Comparison of ENCODE assay signal across 8 mouse cellular contexts in the genomic region with DNA sequence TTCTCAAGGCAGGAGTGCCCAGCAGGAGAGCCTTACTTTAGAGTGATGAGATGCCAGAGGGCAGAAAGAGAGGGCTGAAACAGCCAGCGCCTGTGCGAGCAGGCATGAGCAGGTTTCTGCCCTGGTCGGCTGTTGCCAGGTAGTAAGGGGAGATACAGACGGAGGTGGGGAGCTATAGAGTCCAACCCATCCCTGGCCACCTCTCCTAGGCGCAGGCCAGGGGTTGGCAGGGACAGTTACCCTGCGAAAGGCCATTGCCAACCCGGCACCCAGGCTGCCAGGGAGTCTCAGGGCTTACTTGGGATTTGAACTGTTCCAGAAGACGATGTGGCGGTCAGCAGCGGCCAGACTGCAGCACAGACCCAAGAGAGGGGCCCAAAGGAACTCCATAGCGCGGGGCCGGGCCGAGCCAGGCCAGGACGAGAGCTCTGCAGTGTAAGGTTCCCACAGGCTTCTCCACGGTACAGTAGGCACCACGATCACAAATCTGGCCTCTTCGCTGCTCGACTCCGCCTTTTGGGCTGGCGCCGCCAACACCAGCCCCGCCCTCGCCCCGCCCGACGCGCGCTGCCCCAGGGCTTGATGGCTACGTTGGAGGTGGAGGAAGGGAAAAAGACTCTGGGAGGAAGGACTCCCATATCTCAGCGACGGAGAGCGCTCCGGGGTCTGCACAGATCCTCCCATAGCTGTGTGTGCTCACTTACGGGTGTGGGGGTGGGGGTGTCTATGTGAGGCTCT. TPM values are rescaled to one million over a fixed set of nuclear protein-coding genes. Genes with fewer than 3 reads are reported as not detected.
DNase-seq lines count a peak whose midpoint lies in the region; ATAC-seq and TF ChIP-seq lines count a peak whose summit lies in the region.

No protein-coding gene starts in this region.

- 3% methylated on average over 35 of the region's 35 CpGs for WGBS in embryonic facial prominence, embryonic 12.5 days
- 2% methylated on average over 35 of the region's 35 CpGs for WGBS in heart, embryonic 10.5 days
- WGBS in kidney, embryonic 15.5 days, result 1% methylated on average over 35 of the region's 35 CpGs
- 3% methylated on average over 35 of the region's 35 CpGs for WGBS in liver, embryonic 13.5 days (ENCODE audit: insufficient replicate concordance)
- 2% methylated on average over 35 of the region's 35 CpGs for WGBS in stomach, embryonic 16.5 days

- peak overlapping the region; percentile 93 for H3K4me2 ChIP-seq in embryonic facial prominence, embryonic 12.5 days (replicated peaks)
- H3K4me2 ChIP-seq in kidney, embryonic 15.5 days, result peak overlapping the region; percentile 96
- peak overlapping the region; percentile 61 for H3K4me2 ChIP-seq in liver, embryonic 13.5 days
- H3K4me2 ChIP-seq in myocyte (ENCODE audit: low read depth), result peak overlapping the region; percentile 93
- H3K4me2 ChIP-seq in stomach, embryonic 16.5 days (ENCODE audit: low read depth, low read length), result peak overlapping the region; percentile 98

- no peaks in the 10 kb centered on the region for H3K9me3 ChIP-seq in embryonic facial prominence, embryonic 12.5 days
- no peaks in the 10 kb centered on the region for H3K9me3 ChIP-seq in heart, embryonic 10.5 days
- no peaks in the 10 kb centered on the region for H3K9me3 ChIP-seq in kidney, embryonic 15.5 days (replicated peaks)
- no peaks in the 10 kb centered on the region for H3K9me3 ChIP-seq in liver, embryonic 13.5 days (replicated peaks)
- H3K9me3 ChIP-seq in stomach, embryonic 16.5 days (replicated peaks; ENCODE audit: control insufficient read depth, low read length), result no peaks in the 10 kb centered on the region

- peak overlapping the region; percentile 51 for H3K4me3 ChIP-seq in embryonic facial prominence, embryonic 12.5 days
- peak overlapping the region; percentile 77 for H3K4me3 ChIP-seq in heart, embryonic 10.5 days
- H3K4me3 ChIP-seq in kidney, embryonic 15.5 days (replicated peaks), result peak overlapping the region; percentile 65
- peak overlapping the region; percentile 42 for H3K4me3 ChIP-seq in liver, embryonic 13.5 days (replicated peaks)
- H3K4me3 ChIP-seq in myocyte, result peak overlapping the region; percentile 59
- peak overlapping the region; percentile 62 for H3K4me3 ChIP-seq in stomach, embryonic 16.5 days (replicated peaks; ENCODE audit: low read length)

- DNase-seq in B cell, adult 2 months, result peak; percentile 67 to 68
- DNase-seq in adrenal gland, postnatal 25 days, result peak; percentile 88
- peak; percentile 90 for DNase-seq in heart, embryonic 10.5 days (ENCODE audit: low spot score)
- DNase-seq in liver, embryonic 13.5 days, result no peak

- peak; percentile 97 for TF ChIP-seq POLR2A in myocyte (IDR thresholded peaks at IDR 0.05; ENCODE audit: insufficient read length, low read depth)

- H3K4me1 ChIP-seq in embryonic facial prominence, embryonic 12.5 days, result peaks cover 46% of the 10 kb centered on the region
- peaks cover 65% of the 10 kb centered on the region for H3K4me1 ChIP-seq in heart, embryonic 10.5 days
- peaks cover 69% of the 10 kb centered on the region for H3K4me1 ChIP-seq in kidney, embryonic 15.5 days
- peaks cover 17% of the 10 kb centered on the region for H3K4me1 ChIP-seq in liver, embryonic 13.5 days (replicated peaks)
- H3K4me1 ChIP-seq in stomach, embryonic 16.5 days (ENCODE audit: control insufficient read depth, insufficient read depth, low read length), result peaks cover 33% of the 10 kb centered on the region

- H3K27ac ChIP-seq in embryonic facial prominence, embryonic 12.5 days, result peak overlapping the region; percentile 84
- H3K27ac ChIP-seq in heart, embryonic 10.5 days, result peak overlapping the region; percentile 92
- peak overlapping the region; percentile 95 for H3K27ac ChIP-seq in kidney, embryonic 15.5 days
- H3K27ac ChIP-seq in liver, embryonic 13.5 days, result peak overlapping the region; percentile 18; the same call in 1 of the 2 replicates
- H3K27ac ChIP-seq in stomach, embryonic 16.5 days (ENCODE audit: low read length), result peak overlapping the region; percentile 88

- H3K9ac ChIP-seq in embryonic facial prominence, embryonic 12.5 days, result peak overlapping the region; percentile 65
- H3K9ac ChIP-seq in kidney, embryonic 15.5 days, result peak overlapping the region; percentile 77
- peak overlapping the region; percentile 56 for H3K9ac ChIP-seq in liver, embryonic 13.5 days
- peak overlapping the region; percentile 78 for H3K9ac ChIP-seq in stomach, embryonic 16.5 days (ENCODE audit: low read length)

- H3ac ChIP-seq in myocyte (ENCODE audit: control insufficient read depth, insufficient read length), result peak overlapping the region; percentile 13

- 0 out of 2 replicates have a peak, but pooled peaks cover 4% of the 10 kb centered on the region for H3K36me3 ChIP-seq in embryonic facial prominence, embryonic 12.5 days
- H3K36me3 ChIP-seq in heart, embryonic 10.5 days, result peaks cover 19% of the 10 kb centered on the region
- peaks cover 19% of the 10 kb centered on the region for H3K36me3 ChIP-seq in kidney, embryonic 15.5 days
- peaks cover 3% of the 10 kb centered on the region; the same call in 1 of the 2 replicates for H3K36me3 ChIP-seq in liver, embryonic 13.5 days
- peaks cover 6% of the 10 kb centered on the region for H3K36me3 ChIP-seq in myocyte (ENCODE audit: control insufficient read depth, insufficient read depth)
- H3K36me3 ChIP-seq in stomach, embryonic 16.5 days (ENCODE audit: control insufficient read depth, insufficient read depth, low read length), result no peaks in the 10 kb centered on the region; the same call in 1 of the 2 replicates

- H3K79me2 ChIP-seq in myocyte (ENCODE audit: control insufficient read depth, insufficient read depth), result no peaks in the 10 kb centered on the region

- peak; percentile 79 for ATAC-seq in embryonic facial prominence, embryonic 12.5 days (ENCODE audit: insufficient number of reproducible peaks, insufficient read depth, low FRiP score, low TSS enrichment)
- peak; percentile 81 for ATAC-seq in kidney, embryonic 15.5 days (replicated peaks; ENCODE audit: low FRiP score)
- peak; percentile 54 for ATAC-seq in liver, embryonic 13.5 days (ENCODE audit: low read depth)
- ATAC-seq in stomach, embryonic 16.5 days (ENCODE audit: insufficient read depth, low FRiP score), result peak; percentile 83

- H3K27me3 ChIP-seq in embryonic facial prominence, embryonic 12.5 days, result peaks cover 19% of the 10 kb centered on the region
- H3K27me3 ChIP-seq in heart, embryonic 10.5 days (ENCODE audit: insufficient read depth, poor library complexity, severe bottlenecking), result 0 out of 2 replicates have a peak, but pooled peaks cover 12% of the 10 kb centered on the region
- peaks cover 4% of the 10 kb centered on the region; the same call in 1 of the 2 replicates for H3K27me3 ChIP-seq in kidney, embryonic 15.5 days
- H3K27me3 ChIP-seq in liver, embryonic 13.5 days, result peaks cover 72% of the 10 kb centered on the region
- H3K27me3 ChIP-seq in myocyte (ENCODE audit: control insufficient read depth, insufficient read depth, insufficient read length), result no peaks in the 10 kb centered on the region
- no peaks in the 10 kb centered on the region for H3K27me3 ChIP-seq in stomach, embryonic 16.5 days (ENCODE audit: control insufficient read depth, insufficient read depth, low read length)

RNA-seq across cellular contexts. Expression of gene Efna1, which starts 1.6 kb away (rescaled TPM):
- total RNA-seq in adrenal gland, postnatal 25 days (2021), result 11.6 and 17.2 TPM in 2 replicates
- polyA plus RNA-seq in embryonic facial prominence, embryonic 12.5 days (2016; fragmentation: Nextera tagmentation; extraction: Ambion mirVana), result 32.6 and 36.1 TPM in 2 replicates
- 32.0 and 37.7 TPM in 2 replicates for polyA plus RNA-seq in heart, embryonic 10.5 days (2016; fragmentation: Nextera tagmentation; extraction: Ambion mirVana)
- polyA plus RNA-seq in kidney, embryonic 15.5 days (2015; fragmentation: Nextera tagmentation; extraction: Ambion mirVana), result 66.0 and 66.6 TPM in 2 replicates
- 4.3 and 4.6 TPM in 2 replicates for polyA plus RNA-seq in liver, embryonic 13.5 days (2015; fragmentation: Nextera tagmentation; extraction: Ambion mirVana)
- polyA plus RNA-seq in myocyte (2012; fragmentation: generic; extraction: Trizol), result 8.2 TPM
- polyA plus RNA-seq in stomach, embryonic 16.5 days (2015; fragmentation: Nextera tagmentation; extraction: Ambion mirVana), result 41.5 and 44.7 TPM in 2 replicates

RNA-seq across cellular contexts. Expression of gene Slc50a1, which starts 9.0 kb away (rescaled TPM):
- 44.7 and 51.4 TPM in 2 replicates for total RNA-seq in adrenal gland, postnatal 25 days (2021)
- 56.6 and 62.0 TPM in 2 replicates for polyA plus RNA-seq in embryonic facial prominence, embryonic 12.5 days (2016; fragmentation: Nextera tagmentation; extraction: Ambion mirVana)
- 39.9 and 42.4 TPM in 2 replicates for polyA plus RNA-seq in heart, embryonic 10.5 days (2016; fragmentation: Nextera tagmentation; extraction: Ambion mirVana)
- polyA plus RNA-seq in kidney, embryonic 15.5 days (2015; fragmentation: Nextera tagmentation; extraction: Ambion mirVana), result 58.0 and 59.9 TPM in 2 replicates
- 17.4 and 18.0 TPM in 2 replicates for polyA plus RNA-seq in liver, embryonic 13.5 days (2015; fragmentation: Nextera tagmentation; extraction: Ambion mirVana)
- polyA plus RNA-seq in myocyte (2012; fragmentation: generic; extraction: Trizol), result 48.7 TPM
- 81.7 and 83.1 TPM in 2 replicates for polyA plus RNA-seq in stomach, embryonic 16.5 days (2015; fragmentation: Nextera tagmentation; extraction: Ambion mirVana)

RNA-seq across cellular contexts. Expression of gene Dpm3, which starts 20.2 kb away (rescaled TPM):
- total RNA-seq in adrenal gland, postnatal 25 days (2021), result 106 and 137 TPM in 2 replicates
- 101 and 103 TPM in 2 replicates for polyA plus RNA-seq in embryonic facial prominence, embryonic 12.5 days (2016; fragmentation: Nextera tagmentation; extraction: Ambion mirVana)
- 76.7 and 86.0 TPM in 2 replicates for polyA plus RNA-seq in heart, embryonic 10.5 days (2016; fragmentation: Nextera tagmentation; extraction: Ambion mirVana)
- 149 and 153 TPM in 2 replicates for polyA plus RNA-seq in kidney, embryonic 15.5 days (2015; fragmentation: Nextera tagmentation; extraction: Ambion mirVana)
- 57.2 and 64.5 TPM in 2 replicates for polyA plus RNA-seq in liver, embryonic 13.5 days (2015; fragmentation: Nextera tagmentation; extraction: Ambion mirVana)
- 222 TPM for polyA plus RNA-seq in myocyte (2012; fragmentation: generic; extraction: Trizol)
- polyA plus RNA-seq in stomach, embryonic 16.5 days (2015; fragmentation: Nextera tagmentation; extraction: Ambion mirVana), result 119 and 131 TPM in 2 replicates

RNA-seq across cellular contexts. Expression of gene Trim46, which starts 33.2 kb away (rescaled TPM):
- 2.6 and 3.2 TPM in 2 replicates for total RNA-seq in adrenal gland, postnatal 25 days (2021)
- polyA plus RNA-seq in embryonic facial prominence, embryonic 12.5 days (2016; fragmentation: Nextera tagmentation; extraction: Ambion mirVana), result 6.2 and 7.7 TPM in 2 replicates
- polyA plus RNA-seq in heart, embryonic 10.5 days (2016; fragmentation: Nextera tagmentation; extraction: Ambion mirVana), result 0.79 and 1.9 TPM in 2 replicates
- polyA plus RNA-seq in kidney, embryonic 15.5 days (2015; fragmentation: Nextera tagmentation; extraction: Ambion mirVana), result 3.4 and 5.2 TPM in 2 replicates
- 0.14 and 0.23 TPM in 2 replicates for polyA plus RNA-seq in liver, embryonic 13.5 days (2015; fragmentation: Nextera tagmentation; extraction: Ambion mirVana)
- 15.2 TPM for polyA plus RNA-seq in myocyte (2012; fragmentation: generic; extraction: Trizol)
- 4.4 and 4.8 TPM in 2 replicates for polyA plus RNA-seq in stomach, embryonic 16.5 days (2015; fragmentation: Nextera tagmentation; extraction: Ambion mirVana)

RNA-seq across cellular contexts. Expression of gene Krtcap2, which starts 33.6 kb away (rescaled TPM):
- 126 and 127 TPM in 2 replicates for total RNA-seq in adrenal gland, postnatal 25 days (2021)
- 297 and 306 TPM in 2 replicates for polyA plus RNA-seq in embryonic facial prominence, embryonic 12.5 days (2016; fragmentation: Nextera tagmentation; extraction: Ambion mirVana)
- 244 and 260 TPM in 2 replicates for polyA plus RNA-seq in heart, embryonic 10.5 days (2016; fragmentation: Nextera tagmentation; extraction: Ambion mirVana)
- 309 and 321 TPM in 2 replicates for polyA plus RNA-seq in kidney, embryonic 15.5 days (2015; fragmentation: Nextera tagmentation; extraction: Ambion mirVana)
- polyA plus RNA-seq in liver, embryonic 13.5 days (2015; fragmentation: Nextera tagmentation; extraction: Ambion mirVana), result 152 and 155 TPM in 2 replicates
- 371 TPM for polyA plus RNA-seq in myocyte (2012; fragmentation: generic; extraction: Trizol)
- polyA plus RNA-seq in stomach, embryonic 16.5 days (2015; fragmentation: Nextera tagmentation; extraction: Ambion mirVana), result 318 and 325 TPM in 2 replicates

Comparison
In these comparisons a context has a peak if more than half of its experiments do, and no peak if none do; other contexts are left out.
1. H3K27ac ChIP-seq: peak in every context shown above with its lines; median percentile 95 in kidney, embryonic 15.5 days; 92 in heart, embryonic 10.5 days; 88 in stomach, embryonic 16.5 days; 84 in embryonic facial prominence, embryonic 12.5 days; 18 in liver, embryonic 13.5 days.